Mouse (Mus musculus) ES-Bruce4 (cell line): ENCODE results near the gene H2-Eb2. TPM values are rescaled to one million over a fixed set of nuclear protein-coding genes. Genes with fewer than 3 reads are reported as not detected.

Experiments used
- H3K27ac ChIP-seq: 2 replicates; pipeline ENCODE4 v1.5.1; 2012; ENCODE audit warnings: low read length, inconsistent platforms; ENCODE audit not compliant: insufficient read depth
- H3K27me3 ChIP-seq: 2 replicates; pipeline ENCODE4 v1.6.1; 2012; ENCODE audit warnings: mild to moderate bottlenecking, low read length, inconsistent platforms; ENCODE audit not compliant: control insufficient read depth, poor library complexity, insufficient read depth, severe bottlenecking
- H3K36me3 ChIP-seq: 2 replicates; pipeline ENCODE4 v1.6.1; 2012; ENCODE audit warnings: inconsistent platforms, mild to moderate bottlenecking, low read length, moderate library complexity; ENCODE audit not compliant: control insufficient read depth, poor library complexity, insufficient read depth, severe bottlenecking
- H3K4me1 ChIP-seq: one replicate; pipeline ENCODE4 v1.8.1; 2011; ENCODE audit warnings: low read length; ENCODE audit not compliant: control insufficient read depth, insufficient read depth
- H3K4me3 ChIP-seq: 2 replicates; pipeline ENCODE4 v1.5.1; 2011; ENCODE audit warnings: low read depth, mild to moderate bottlenecking, low read length
- H3K9ac ChIP-seq: 2 replicates; pipeline ENCODE4 v1.6.1; 2012; ENCODE audit warnings: low read depth, mild to moderate bottlenecking, inconsistent platforms; ENCODE audit not compliant: poor library complexity, severe bottlenecking
- H3K9me3 ChIP-seq: replicated peaks from 2 replicates; pipeline ENCODE4 v1.6.1; 2012; ENCODE audit warnings: mild to moderate bottlenecking, low read length, inconsistent platforms; ENCODE audit not compliant: control insufficient read depth, poor library complexity, insufficient read depth, severe bottlenecking
- CTCF ChIP-seq: IDR thresholded peaks from one replicate; pipeline ENCODE4 v1.8.1; 2011; ENCODE audit warnings: low read depth, low read length
- EP300 ChIP-seq: IDR thresholded peaks from 2 replicates; pipeline ENCODE4 v1.6.1; 2011; ENCODE audit warnings: low read depth, low read length; ENCODE audit not compliant: insufficient read depth
- POLR2A ChIP-seq: IDR thresholded peaks from one replicate; pipeline ENCODE4 v1.8.1; 2011; ENCODE audit warnings: low read length; ENCODE audit not compliant: insufficient read depth
- polyA plus RNA-seq: library from polyadenylated mRNA; stranded (reverse); fragments of >200 nt; gene quantifications from 2 replicates; pipeline ENCODE4 v1.2.4, GENCODE M21; 2011; ENCODE audit warnings: low read depth; ENCODE audit not compliant: missing spikeins, insufficient read depth, insufficient read length

The H2-Eb2 gene
- not detected in 2 replicates for polyA plus RNA-seq

DNA sequence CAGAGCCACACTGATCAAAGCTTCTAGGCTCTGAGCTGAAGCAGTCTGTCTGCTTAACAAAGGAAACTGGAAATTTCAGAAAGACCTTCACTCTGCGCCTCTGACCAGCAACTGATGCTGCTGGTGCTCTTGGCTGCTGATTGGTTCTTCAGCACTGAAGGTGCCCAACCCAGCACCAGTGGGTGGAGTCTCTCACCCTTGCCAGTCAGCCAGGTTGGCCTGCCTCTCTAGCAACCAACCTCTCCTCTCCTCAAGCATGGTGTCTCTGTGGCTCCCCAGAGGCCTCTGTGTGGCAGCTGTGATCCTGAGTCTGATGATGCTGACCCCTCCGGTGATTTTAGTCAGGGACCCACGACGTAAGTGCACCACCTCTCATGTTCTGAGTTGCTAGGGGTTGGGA, at the start of gene H2-Eb2:
TSS of gene H2-Eb2 (plus strand) at position 230 of the 400 bp plus-strand sequence.
- H3K4me3 ChIP-seq, result no peak within 1 kb of the TSS
- TF ChIP-seq POLR2A (no peak), EP300 (no peak), CTCF (no peak)
- H3K27me3 ChIP-seq, result no peaks in the 10 kb centered on the region
- no peaks in the 10 kb centered on the region for H3K4me1 ChIP-seq
- H3K9ac ChIP-seq, result no peak within 1 kb of the TSS
- H3K36me3 ChIP-seq, result no peaks in the 10 kb centered on the region
- no peaks in the 10 kb centered on the region for H3K9me3 ChIP-seq
- no peak within 1 kb of the TSS for H3K27ac ChIP-seq

DNA sequence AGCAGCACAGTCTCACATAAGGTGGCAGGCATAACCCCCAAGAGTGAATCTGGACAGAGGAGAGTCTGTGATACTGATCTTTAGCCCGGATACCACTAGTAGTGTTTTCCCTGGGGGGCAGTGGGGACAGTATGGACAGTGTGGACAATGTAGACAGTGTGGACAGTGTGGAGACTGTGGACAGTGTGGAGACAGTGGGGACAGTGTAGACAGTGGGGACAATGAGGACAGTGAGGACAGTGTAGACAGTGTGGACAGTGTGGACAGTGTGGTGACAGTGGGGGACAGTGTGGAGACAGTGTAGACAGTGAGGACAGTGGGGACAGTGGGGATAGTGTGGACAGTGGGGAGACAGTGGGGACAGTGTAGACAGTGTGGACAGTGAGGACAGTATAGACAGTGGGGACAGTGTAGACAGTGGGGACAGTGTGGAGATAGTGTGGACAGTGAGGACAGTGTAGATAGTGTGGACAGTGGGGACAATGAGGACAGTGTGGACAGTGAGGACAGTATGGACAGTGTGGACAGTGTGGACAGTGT, 44.9 kb upstream of the H2-Eb2 start:
- Histone ChIP-seq H3K27me3 (no peaks in the 10 kb centered on the region), H3K27ac (no peak overlapping the region), H3K36me3 (no peaks in the 10 kb centered on the region), H3K9ac (no peak overlapping the region), H3K4me3 (no peak overlapping the region), H3K9me3 (no peaks in the 10 kb centered on the region), H3K4me1 (no peaks in the 10 kb centered on the region)
- TF ChIP-seq CTCF (no peak), EP300 (no peak), POLR2A (no peak)

DNA sequence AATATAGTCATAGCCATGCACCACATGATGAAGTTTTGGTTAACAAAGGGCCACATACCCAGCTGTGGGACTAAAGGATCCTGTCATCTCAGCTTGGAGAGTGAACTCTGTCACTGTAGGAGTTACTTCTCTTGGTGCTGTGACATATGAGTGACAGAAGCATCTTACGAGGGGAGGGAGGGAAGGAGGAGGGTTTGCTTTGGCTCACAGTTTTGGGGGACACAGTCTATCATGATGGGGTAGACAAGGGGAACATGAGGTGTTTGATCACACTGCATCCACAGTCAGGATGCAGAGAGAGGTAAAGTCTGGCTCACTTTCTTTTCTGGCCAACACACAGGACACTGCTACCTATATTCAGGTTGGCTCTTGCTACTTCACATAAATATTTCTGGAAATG, 43.6 kb upstream of the H2-Eb2 start:
- H3K4me1 ChIP-seq, result no peaks in the 10 kb centered on the region
- TF ChIP-seq CTCF, result no peak
- no peak for TF ChIP-seq EP300
- no peak for TF ChIP-seq POLR2A
- no peaks in the 10 kb centered on the region for H3K27me3 ChIP-seq
- no peaks in the 10 kb centered on the region for H3K36me3 ChIP-seq
- H3K9ac ChIP-seq, result no peak overlapping the region
- no peak overlapping the region for H3K27ac ChIP-seq
- no peak overlapping the region for H3K4me3 ChIP-seq
- H3K9me3 ChIP-seq, result no peaks in the 10 kb centered on the region

DNA sequence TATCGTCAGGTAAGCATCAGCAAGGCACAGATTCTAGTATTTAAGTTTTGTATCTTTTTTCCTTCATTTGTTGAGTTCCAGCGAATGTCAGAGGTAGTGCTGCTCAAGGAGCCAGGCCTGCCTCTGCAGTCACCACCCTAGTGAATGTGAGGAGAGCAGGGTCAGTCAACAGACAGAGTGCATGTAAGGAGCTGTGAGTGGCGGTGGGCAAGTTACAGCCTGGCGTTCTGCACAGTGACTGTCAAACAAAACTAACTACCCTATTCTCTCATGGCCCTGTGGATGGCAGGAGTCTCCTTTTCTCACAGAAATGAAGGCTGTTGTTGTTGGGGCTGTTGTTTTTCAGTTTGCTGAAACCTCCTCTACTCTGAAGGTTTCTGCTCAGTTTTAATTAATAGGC, 40.1 kb upstream of the H2-Eb2 start:
- Histone ChIP-seq H3K9ac (no peak overlapping the region), H3K27me3 (no peaks in the 10 kb centered on the region), H3K4me1 (no peaks in the 10 kb centered on the region), H3K27ac (no peak overlapping the region), H3K9me3 (no peaks in the 10 kb centered on the region), H3K4me3 (no peak overlapping the region), H3K36me3 (no peaks in the 10 kb centered on the region)
- TF ChIP-seq CTCF, result no peak
- no peak for TF ChIP-seq EP300
- no peak for TF ChIP-seq POLR2A

DNA sequence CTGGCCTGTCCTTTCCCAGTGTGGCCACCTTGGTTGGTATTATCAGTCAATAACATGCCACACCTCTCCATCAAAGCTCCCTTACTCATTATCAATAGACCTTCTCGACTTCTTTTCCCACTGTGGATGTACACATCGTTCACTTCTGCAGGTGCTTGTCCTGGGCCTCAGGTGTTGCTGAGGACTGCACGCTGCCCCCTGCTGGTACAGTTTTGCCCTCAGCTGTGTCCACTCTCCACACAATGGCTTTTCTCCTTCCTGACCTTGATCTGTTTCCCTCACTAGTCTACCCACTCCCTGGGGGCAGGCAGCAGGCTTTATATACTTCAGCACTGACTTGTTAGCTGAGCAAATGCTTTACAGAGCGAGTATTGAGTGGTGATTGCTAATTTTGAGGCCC, 39.6 kb upstream of the H2-Eb2 start:
- H3K9me3 ChIP-seq, result no peaks in the 10 kb centered on the region
- H3K4me1 ChIP-seq, result no peaks in the 10 kb centered on the region
- no peaks in the 10 kb centered on the region for H3K27me3 ChIP-seq
- no peak overlapping the region for H3K9ac ChIP-seq
- no peak overlapping the region for H3K4me3 ChIP-seq
- H3K36me3 ChIP-seq, result no peaks in the 10 kb centered on the region
- TF ChIP-seq CTCF (peak; percentile 82), POLR2A (no peak)
- no peak overlapping the region for H3K27ac ChIP-seq

DNA sequence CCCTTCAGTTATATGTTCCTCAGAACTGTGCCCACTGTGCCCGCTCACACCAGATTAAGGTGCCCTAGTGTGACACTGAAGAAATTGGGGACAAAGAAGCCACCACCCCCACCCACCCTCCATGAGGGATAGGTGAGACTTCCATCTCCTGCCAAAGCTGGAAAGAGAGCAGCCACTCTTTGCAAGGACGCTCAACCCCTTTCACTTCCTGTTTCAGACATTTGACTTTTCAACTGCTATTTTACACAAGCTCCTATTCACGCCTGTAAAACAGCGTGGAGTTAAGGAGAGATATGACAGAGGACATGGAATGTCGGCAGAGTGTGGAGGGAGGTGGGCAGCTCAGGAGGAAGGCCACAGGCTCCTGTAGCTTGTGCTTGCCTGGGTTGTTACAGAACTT, 39.0 kb upstream of the H2-Eb2 start:
- Histone ChIP-seq H3K4me3 (no peak overlapping the region), H3K36me3 (no peaks in the 10 kb centered on the region), H3K9me3 (no peaks in the 10 kb centered on the region), H3K27ac (no peak overlapping the region), H3K4me1 (no peaks in the 10 kb centered on the region), H3K9ac (no peak overlapping the region), H3K27me3 (no peaks in the 10 kb centered on the region)
- TF ChIP-seq EP300, result no peak
- TF ChIP-seq POLR2A, result no peak
- no peak for TF ChIP-seq CTCF
